Mouse (Mus musculus) gastrocnemius, adult 8-10 months (tissue): ENCODE data around the gene Cyb561a3. TPM values are rescaled to one million over a fixed set of nuclear protein-coding genes. Genes with fewer than 3 reads are reported as not detected.
A peak's percentile ranks its signal among the peaks of the same experiment; 100 is the strongest.

Experiments used
- DNase-seq, 2 experiments: peaks; one replicate each; pipeline ENCODE4 v3.0.0; 2022; ENCODE audit warnings: low spot score in 2 of 2
- total RNA-seq, 4 experiments: library from RNA; stranded (reverse); gene quantifications; 2 replicates each; pipeline ENCODE4 v1.2.4; 2022

Gene Cyb561a3
- total RNA-seq, 4 experiments from 2014 or later: 7.6 to 8.3 (median 7.8) TPM

GRCm38 (mm10) chr19:10590301-10590700, 13.3 kb downstream of the Cyb561a3 start:
- DNase-seq: no peak

GRCm38 (mm10) chr19:10591659-10592377, 14.8 kb downstream of the Cyb561a3 start:
- no peak for DNase-seq

DNA sequence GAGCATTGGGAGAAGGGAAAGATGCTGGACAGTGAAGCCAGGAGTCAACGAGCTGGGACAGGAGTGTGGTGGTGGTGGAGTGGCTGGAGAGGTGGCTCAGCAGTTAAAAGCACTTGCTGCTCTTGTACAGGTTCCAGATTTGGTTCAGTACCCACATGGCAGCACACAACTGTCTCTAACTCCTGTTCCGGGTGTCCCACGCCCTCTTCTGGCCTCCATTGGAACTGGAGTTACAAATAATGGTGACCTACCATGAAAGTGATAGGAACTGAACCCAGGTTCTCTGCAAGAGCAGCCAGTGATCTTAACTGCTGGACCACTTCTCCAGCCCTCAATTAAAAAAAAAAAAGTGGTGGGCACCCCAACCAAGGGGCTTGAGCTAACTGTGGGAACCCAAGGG, 21.2 kb downstream of the Cyb561a3 start:
- no peak for DNase-seq

DNA sequence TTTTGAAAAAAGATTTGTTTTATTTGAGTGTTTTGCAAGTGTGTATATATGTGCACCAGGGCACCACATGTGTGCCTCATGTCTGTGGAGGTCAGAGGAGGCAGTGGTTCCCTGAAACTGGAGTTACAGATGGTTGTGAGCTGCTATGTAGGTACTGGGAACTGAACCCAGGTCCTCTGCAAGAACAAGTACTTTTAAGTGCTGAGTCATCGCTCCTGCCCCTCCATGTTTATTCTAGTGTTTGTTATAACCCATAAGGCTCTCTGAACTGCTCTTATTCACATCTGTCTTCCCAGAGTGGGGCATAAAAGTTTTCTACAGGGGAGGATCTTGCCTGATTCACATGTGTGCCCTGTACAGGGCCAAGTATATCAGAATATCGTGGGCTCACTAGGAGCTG, 22.7 kb downstream of the Cyb561a3 start:
- no peak for DNase-seq

- no peak for DNase-seq
Measured at GRCm38 (mm10) chr19:10602247-10602769, 25.3 kb downstream of the Cyb561a3 start.

GRCm38 (mm10) chr19:10602787-10603186, 25.8 kb downstream of the Cyb561a3 start:
- DNase-seq: peak; percentile 73 to 77

DNA sequence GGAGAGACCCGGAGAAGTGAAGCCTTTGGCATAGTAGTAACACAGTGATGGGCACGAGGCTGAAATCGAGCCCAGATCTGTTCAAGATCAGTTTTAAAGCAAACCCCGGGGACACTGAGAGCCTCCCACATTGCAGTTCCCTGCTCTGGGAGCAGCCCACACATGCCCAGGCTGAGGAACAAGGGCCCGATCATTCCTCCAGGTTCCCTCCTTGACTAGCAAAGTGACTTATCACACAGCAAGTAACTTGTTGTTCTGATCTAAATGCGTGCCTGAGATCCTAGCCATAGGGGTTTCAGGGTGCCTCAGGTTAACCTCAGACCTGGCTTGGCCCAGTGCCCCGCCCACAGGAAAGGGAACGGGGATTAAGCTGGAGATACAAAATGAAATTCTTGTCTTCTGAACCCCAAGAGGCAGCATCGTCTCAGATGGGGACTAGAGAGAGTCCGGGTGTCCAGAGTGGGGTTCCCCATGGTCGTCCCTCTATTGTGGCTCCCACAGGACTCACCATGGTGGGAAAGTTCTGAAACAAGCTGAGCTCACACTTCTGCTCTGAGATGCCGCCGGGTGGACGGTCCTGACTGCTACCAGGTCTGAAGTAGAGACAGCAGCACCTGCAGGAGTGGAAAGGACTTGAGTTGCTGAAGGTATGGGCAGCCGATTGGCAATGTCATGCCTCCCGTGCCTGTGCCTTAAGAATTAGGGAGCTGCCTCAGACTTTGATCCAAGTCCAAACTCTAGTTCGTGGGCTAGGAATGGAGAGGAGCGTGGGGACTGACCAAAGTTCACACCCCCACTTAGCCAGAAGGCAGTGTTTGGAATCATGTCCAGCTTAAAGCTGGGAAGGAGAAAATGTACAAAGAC, 26.9 kb downstream of the Cyb561a3 start:
- DNase-seq: no peak

DNA sequence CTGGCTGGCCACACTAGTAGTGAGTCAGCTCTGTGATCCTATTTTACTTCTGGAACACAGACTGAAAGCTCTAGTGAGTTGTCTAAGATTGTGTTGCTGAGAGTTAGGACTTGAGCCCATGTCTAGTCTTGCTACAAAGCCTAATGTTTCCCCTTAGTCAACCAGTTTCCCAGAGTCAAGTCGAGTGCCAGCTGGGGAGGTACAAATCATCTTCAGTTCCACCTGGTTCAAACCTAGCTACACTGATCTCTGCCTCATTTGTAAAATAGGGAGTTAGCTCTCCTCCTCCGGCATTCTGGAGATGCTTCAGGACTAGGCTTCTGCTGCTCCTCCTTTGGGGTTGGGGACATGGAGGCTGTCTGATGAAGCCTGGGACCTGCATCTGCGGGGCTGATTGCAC, 27.6 kb downstream of the Cyb561a3 start:
- no peak for DNase-seq

GRCm38 (mm10) chr19:10605293-10605900, 28.4 kb downstream of the Cyb561a3 start, which contains the start of the genes Ddb1 and Tkfc:
Ddb1 (plus strand) TSS chr19:10605327.
Tkfc (minus strand) TSS chr19:10605654.
- peak; percentile 98 to 99 for DNase-seq

- no peak for DNase-seq
Measured at GRCm38 (mm10) chr19:10605901-10606622, 29.1 kb downstream of the Cyb561a3 start.

- no peak for DNase-seq
Measured at GRCm38 (mm10) chr19:10608573-10609240, 31.7 kb downstream of the Cyb561a3 start.

GRCm38 (mm10) chr19:10634106-10634871, 57.3 kb downstream of the Cyb561a3 start, which contains the start of gene Vwce:
Vwce (plus strand) TSS chr19:10634213.
- no peak for DNase-seq

GRCm38 (mm10) chr19:10634872-10635318, 57.9 kb downstream of the Cyb561a3 start:
- no peak for DNase-seq

GRCm38 (mm10) chr19:10637840-10638239, 60.9 kb downstream of the Cyb561a3 start:
- no peak for DNase-seq

- no peak for DNase-seq
Measured at GRCm38 (mm10) chr19:10640080-10640479, 63.1 kb downstream of the Cyb561a3 start.

DNA sequence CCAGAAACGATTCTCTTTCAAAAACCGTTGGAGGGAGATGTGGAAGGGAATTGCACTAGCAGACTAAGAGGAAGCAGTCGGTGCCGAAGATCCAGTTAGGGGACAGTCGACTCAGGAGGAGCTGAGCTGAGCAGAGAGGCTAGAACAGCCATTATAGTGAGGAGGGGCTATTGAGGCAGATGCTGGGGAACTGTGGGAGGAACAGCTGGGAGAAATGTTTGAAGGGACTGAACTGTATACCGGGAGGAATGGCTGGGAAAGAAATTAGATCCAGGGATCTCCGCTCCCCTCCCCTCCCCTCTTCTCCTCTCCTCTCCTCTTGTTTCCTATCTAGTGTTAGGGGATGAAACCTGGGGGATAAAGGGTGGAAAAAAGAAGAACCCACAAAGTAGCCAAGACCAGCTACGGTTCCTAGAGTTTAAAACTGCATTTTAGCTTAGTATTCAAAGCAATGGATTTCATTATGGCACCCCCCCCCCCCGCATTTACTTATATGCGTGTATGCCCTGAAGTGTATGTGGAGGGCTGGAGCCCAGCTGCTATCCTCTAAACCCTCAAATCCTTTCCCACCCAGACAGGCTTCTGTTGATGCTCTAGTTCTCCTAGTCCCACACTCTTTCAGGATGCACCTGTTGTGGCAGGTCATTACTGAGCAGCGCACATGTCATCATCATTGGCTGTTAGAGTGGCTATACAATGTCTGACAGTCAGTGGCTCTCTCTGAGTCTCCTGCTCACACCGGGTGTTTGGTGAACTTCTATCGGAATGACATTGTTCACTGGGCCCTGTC, 63.8 kb downstream of the Cyb561a3 start:
- DNase-seq: no peak
